Mouse (Mus musculus) right cerebral cortex, postnatal 25 days (tissue): ENCODE results near the gene Fblim1.
A peak's percentile ranks its signal among the peaks of the same experiment; 100 is the strongest.

Experiments
- DNase-seq: peaks from one replicate; pipeline ENCODE4 v3.0.0; 2022

The Fblim1 gene

DNA sequence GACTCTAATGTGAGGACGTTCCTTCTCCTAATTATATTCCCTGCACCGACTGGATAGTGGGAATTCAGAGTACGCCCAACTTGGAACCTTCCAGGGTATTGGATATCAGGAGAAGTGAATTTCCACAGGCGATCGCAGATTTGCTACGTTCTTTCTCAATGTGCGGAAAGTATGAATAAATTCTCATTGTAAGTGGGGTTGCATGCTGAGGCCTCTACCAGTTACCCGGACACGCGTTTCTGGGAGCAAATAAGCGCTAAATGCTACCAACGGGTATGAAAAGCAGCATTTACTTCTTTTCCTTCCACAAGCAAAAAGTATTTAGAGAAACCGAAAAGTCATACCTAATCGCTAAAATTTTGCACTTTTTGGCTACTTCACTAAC lies 68.7 kb downstream of the Fblim1 start:
- no peak for DNase-seq

GRCm38 (mm10) chr4:141536291-141537225 lies 69.3 kb downstream of the Fblim1 start:
- DNase-seq, result peak; percentile 71

DNA sequence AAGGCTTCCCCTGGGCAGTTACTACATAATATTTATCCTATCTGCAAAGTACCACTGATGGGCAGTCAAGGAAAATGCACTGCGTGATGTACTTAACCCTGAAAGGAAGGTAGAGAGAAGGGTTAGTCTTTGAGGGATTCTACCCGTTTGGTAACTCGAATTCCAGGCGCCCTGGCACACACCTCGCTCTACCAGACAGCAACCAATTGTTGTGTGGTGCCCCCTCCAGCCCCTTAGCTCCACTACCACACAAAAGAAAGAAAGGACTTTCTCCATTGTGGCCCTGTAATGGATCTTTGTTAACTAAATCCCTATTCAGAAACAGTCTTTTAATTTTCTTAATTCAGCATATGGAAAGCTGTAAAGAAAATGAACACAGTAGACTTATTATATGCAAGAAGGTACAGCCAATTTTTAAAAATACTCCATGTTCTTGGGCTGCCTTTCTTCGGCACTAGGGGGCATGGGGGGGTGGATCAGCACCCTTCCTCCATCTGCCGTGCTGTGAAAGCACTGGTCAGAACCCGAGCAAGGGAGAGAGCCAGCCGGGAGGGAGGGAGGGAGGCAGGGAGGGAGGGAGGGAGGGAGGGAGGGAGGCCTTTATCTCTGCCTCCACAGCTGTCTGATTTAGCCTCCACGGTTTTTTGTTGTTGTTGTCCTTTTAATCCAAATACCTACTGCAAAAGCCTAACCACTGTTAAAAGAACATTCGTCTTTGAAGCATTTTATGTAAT lies 70.8 kb downstream of the Fblim1 start:
- peak; percentile 43 for DNase-seq

DNA sequence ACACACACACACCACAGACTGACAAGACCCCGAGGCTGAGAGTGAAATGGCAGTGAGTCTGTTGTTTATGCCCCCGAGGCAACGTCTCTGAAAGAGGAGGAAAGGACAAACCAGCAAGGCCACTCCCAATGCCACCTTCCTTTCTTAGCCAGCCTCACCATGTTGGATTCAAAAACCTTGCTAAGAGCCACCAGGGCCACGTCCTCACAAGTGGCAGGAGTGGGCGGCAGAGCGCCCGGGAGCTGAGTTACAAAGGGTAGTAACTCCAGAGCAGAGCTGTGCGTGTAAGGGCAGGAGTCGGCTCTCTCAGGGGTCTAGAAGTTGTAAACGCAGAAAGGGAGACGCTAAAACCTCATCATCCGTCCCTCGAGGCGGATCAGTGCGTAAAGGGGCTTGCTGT lies 74.9 kb downstream of the Fblim1 start:
- no peak for DNase-seq

DNA sequence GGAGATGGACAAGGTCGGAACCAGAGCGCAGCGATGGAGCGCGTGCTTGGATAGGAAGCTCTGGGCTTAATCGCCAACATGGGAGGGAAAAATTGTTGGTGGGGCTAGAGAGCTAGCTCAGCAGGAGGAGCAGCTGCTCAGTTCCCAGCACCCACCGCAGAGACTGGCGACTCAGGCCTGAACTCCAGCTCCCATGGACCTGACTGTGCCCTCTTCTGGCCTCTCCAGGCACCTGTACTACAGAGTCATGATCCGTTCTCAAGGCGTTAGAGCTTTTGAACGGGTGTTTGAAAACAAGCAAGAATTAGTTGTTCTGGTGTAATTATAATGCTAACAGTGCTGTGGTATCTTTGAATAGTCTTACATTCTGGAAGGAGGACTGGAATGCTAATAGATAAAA lies 77.0 kb downstream of the Fblim1 start:
- no peak for DNase-seq

GRCm38 (mm10) chr4:141526936-141527650 lies 78.8 kb downstream of the Fblim1 start:
- DNase-seq, result no peak
